Mouse (Mus musculus) hindbrain, embryonic 12.5 days (tissue): ENCODE measurements at regions not wholly inside any gene's neighbourhood (a gene's known extent, or its start where the extent isn't known, plus 50 kb on each side); places are given as distances from the start of the nearest gene placed in this dataset.

Experiments
- ATAC-seq: fragments of 200-750 bp; cut with Nextera tagmentation; 2 replicates; pipeline ENCODE4 v1.8.0; 2017; ENCODE audit warnings: moderate TSS enrichment; ENCODE audit not compliant: low FRiP score
- H3K27ac ChIP-seq: fragments of 300-500 bp; sonication (generic); 2 replicates; pipeline ENCODE4 v1.5.1; 2016; ENCODE audit warnings: mild to moderate bottlenecking
- H3K27me3 ChIP-seq: fragments of 300-500 bp; sonication (generic); 2 replicates; pipeline ENCODE4 v1.6.1; 2016; ENCODE audit warnings: mild to moderate bottlenecking
- H3K36me3 ChIP-seq: fragments of 300-500 bp; sonication (generic); 2 replicates; pipeline ENCODE4 v1.6.1; 2016; ENCODE audit warnings: mild to moderate bottlenecking
- H3K4me1 ChIP-seq: fragments of 300-500 bp; sonication (generic); 2 replicates; pipeline ENCODE4 v1.6.1; 2016
- H3K4me2 ChIP-seq: fragments of 300-500 bp; sonication (generic); replicated peaks from 2 replicates; pipeline ENCODE4 v1.6.1; 2016; ENCODE audit warnings: mild to moderate bottlenecking
- H3K4me3 ChIP-seq: fragments of 300-500 bp; sonication (generic); 2 replicates; pipeline ENCODE4 v1.5.1; 2016; ENCODE audit warnings: mild to moderate bottlenecking
- H3K9ac ChIP-seq: fragments of 300-500 bp; sonication (generic); 2 replicates; pipeline ENCODE4 v1.6.1; 2016; ENCODE audit warnings: mild to moderate bottlenecking, moderate library complexity
- H3K9me3 ChIP-seq: fragments of 300-500 bp; sonication (generic); replicated peaks from 2 replicates; pipeline ENCODE4 v1.6.1; 2016; ENCODE audit warnings: mild to moderate bottlenecking
- WGBS: fragments of 180-500 bp; shearing (Covaris S2); methylation state at CpG from one replicate; pipeline ENCODE4 v1.1.7; 2016; 5-methylcytosine and 5-hydroxymethylcytosine counted together

DNA sequence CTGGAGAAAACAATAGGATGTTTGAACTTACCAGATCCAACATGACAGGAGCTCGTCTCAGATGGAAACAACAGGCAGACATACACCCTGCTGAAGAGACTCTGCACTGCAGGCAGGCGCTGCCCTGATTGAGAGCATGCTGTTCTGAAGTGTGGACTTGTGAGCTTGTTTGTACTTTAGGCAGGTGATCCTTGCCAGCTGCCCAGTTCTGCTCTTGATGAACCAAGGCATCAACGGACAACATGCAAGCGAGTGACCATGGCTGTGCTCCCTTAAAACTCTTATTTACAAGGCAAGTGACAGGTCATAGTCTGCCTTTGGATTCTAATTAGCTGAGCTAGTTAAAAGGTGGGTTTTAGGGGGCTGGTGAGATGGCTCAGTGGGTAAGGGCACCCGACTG is 109.3 kb downstream of the Sall1 start:
- Histone ChIP-seq H3K27ac (no peak overlapping the region), H3K27me3 (no peaks in the 10 kb centered on the region), H3K4me3 (no peak overlapping the region), H3K4me1 (peaks cover 11% of the 10 kb centered on the region), H3K4me2 (no peak overlapping the region), H3K9ac (no peak overlapping the region), H3K36me3 (no peaks in the 10 kb centered on the region), H3K9me3 (no peaks in the 10 kb centered on the region)
- WGBS = 95% methylated on average over 5 of the region's 5 CpGs
- no peak for ATAC-seq

DNA sequence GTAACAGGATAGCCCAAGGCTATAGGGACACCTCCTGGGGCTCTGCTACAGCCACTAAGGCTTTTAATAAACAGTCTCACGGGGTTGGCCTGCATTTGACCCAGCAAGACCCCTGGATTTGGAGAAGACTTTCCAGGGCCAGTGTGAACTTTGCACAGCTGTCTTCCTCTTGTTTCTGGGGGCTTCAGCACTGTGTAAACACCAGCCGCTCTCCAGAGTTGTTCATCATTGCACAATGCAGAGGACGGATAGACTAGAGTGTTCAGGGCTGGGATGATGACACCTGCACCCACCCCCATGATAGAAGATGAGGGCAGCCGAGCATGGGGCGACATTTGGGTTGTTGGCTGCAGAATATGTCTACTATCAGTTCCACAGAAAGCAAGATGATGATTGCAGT is 112.9 kb downstream of the Sall1 start:
- Histone ChIP-seq H3K9ac (no peak overlapping the region), H3K36me3 (no peaks in the 10 kb centered on the region), H3K4me2 (no peak overlapping the region), H3K9me3 (no peaks in the 10 kb centered on the region), H3K27ac (no peak overlapping the region), H3K27me3 (no peaks in the 10 kb centered on the region), H3K4me3 (no peak overlapping the region), H3K4me1 (0 out of 2 replicates have a peak, but pooled peaks cover 3% of the 10 kb centered on the region)
- ATAC-seq = no peak
- WGBS = 75% methylated on average over 5 of the region's 5 CpGs

DNA sequence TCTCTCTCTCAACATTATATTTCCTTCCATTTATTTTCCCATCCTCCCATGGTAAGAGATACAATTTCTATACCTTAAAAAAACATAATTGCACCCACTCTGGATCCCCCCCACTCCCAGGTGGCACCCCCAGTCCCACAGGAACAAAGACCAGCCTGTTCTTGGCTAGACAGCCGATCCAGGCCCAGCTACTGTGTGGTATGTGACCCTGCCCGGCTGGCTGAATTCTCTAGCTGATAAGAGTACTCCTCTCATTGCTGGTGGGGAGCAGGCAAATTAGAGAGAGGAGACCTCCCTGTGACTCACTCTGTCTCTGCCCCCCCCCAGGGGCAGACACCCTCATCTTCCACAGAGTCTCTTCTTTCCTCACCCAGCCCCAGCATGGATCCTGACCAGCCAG is 113.6 kb downstream of the Sall1 start:
- no peaks in the 10 kb centered on the region for H3K36me3 ChIP-seq
- ATAC-seq = no peak
- H3K9ac ChIP-seq = no peak overlapping the region
- 54% methylated on average over 2 of the region's 2 CpGs for WGBS
- H3K27ac ChIP-seq = no peak overlapping the region
- no peaks in the 10 kb centered on the region for H3K9me3 ChIP-seq
- H3K4me3 ChIP-seq = no peak overlapping the region
- 0 out of 2 replicates have a peak, but pooled peaks cover 3% of the 10 kb centered on the region for H3K4me1 ChIP-seq
- H3K4me2 ChIP-seq = no peak overlapping the region
- peaks cover 3% of the 10 kb centered on the region; the same call in 1 of the 2 replicates for H3K27me3 ChIP-seq

DNA sequence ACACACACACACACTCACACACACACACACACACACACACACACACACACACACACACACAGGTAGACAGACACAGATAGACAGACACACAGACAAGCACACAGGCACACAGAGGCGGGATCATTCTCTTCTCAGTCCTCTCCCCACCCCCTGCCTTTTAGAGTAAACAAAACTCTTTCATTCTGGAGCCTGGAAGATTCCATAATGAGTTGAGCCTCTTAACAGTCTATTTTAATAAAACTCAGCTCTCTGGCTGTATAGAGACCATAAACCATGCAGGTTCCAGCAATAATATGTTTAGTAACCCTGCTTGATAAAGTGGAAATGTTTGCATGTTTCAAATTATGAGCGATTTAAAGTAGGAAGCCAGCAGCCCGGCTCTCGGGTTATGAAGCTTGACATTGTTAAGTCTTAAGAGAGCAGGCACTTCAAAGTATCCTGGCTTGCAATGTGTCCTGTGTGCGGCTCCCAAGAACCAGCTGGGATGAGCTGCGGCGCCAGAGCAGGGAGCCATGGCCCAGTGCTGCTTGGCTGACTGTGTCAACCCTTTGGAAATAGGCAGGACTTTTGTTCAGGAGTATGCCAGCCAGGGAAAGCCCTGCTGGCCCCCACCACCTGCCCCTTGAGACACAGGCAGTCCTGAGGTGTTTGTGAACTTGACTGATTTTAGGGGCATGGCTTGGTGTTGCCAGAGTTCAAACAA is 115.1 kb downstream of the Sall1 start:
- 61% methylated on average over 7 of the region's 7 CpGs for WGBS
- ATAC-seq = no peak
- H3K9ac ChIP-seq = no peak overlapping the region
- H3K36me3 ChIP-seq = no peaks in the 10 kb centered on the region
- peak overlapping the region; percentile 35; the same call in 1 of the 2 replicates for H3K27ac ChIP-seq
- no peak overlapping the region for H3K4me2 ChIP-seq
- H3K9me3 ChIP-seq = no peaks in the 10 kb centered on the region
- no peak overlapping the region for H3K4me3 ChIP-seq
- peaks cover 3% of the 10 kb centered on the region; the same call in 1 of the 2 replicates for H3K27me3 ChIP-seq
- H3K4me1 ChIP-seq = 0 out of 2 replicates have a peak, but pooled peaks cover 3% of the 10 kb centered on the region

DNA sequence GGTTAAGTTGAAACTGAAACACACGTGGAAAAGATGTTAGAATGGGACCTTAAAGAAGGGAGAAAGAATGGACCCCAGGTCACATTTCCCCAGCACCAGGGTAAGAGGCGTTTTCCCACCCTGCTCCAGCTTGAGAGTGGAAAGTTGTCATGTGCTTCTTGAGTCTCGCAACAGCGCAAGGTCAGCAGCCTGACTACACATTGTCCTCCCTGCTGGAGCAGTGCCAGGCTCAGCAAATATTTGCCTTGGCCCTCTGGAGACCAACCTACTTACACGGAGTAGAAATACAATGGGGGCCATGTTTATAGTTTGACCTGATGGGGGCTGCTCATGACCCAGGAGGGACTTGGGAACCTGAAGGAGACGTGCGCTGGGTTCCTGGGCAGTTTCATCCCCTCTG is 121.1 kb downstream of the Sall1 start:
- Histone ChIP-seq H3K4me3 (no peak overlapping the region), H3K4me2 (no peak overlapping the region), H3K27me3 (peaks cover 3% of the 10 kb centered on the region; the same call in 1 of the 2 replicates), H3K4me1 (peaks cover 6% of the 10 kb centered on the region; the same call in 1 of the 2 replicates), H3K9ac (no peak overlapping the region), H3K27ac (no peak overlapping the region), H3K36me3 (no peaks in the 10 kb centered on the region), H3K9me3 (no peaks in the 10 kb centered on the region)
- no peak for ATAC-seq
- 67% methylated on average over 7 of the region's 7 CpGs for WGBS

DNA sequence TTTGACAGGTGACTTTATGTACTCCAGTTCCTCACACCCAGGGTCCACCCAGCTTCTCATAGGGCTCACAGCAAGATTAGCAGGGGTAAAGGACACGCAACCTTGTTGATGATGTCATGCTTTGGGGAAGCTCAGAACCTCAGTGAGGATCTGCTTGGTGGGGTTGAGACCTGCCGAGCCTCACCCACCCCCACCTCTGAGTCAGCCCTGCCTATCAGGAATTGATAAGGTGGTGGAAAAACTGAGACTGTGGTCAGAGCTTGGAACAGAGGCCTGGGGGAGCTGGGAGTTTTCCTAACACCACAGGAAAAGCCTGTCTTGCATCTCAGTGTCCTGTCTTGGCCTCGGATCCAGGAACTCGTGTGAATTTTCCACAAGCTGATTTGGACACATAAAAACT is 122.0 kb downstream of the Sall1 start:
- no peaks in the 10 kb centered on the region for H3K9me3 ChIP-seq
- H3K27ac ChIP-seq = no peak overlapping the region
- H3K4me3 ChIP-seq = no peak overlapping the region
- H3K4me2 ChIP-seq = no peak overlapping the region
- H3K4me1 ChIP-seq = peaks cover 6% of the 10 kb centered on the region; the same call in 1 of the 2 replicates
- no peak for ATAC-seq
- H3K36me3 ChIP-seq = no peaks in the 10 kb centered on the region
- peaks cover 3% of the 10 kb centered on the region; the same call in 1 of the 2 replicates for H3K27me3 ChIP-seq
- 81% methylated on average over 4 of the region's 4 CpGs for WGBS
- H3K9ac ChIP-seq = no peak overlapping the region

DNA sequence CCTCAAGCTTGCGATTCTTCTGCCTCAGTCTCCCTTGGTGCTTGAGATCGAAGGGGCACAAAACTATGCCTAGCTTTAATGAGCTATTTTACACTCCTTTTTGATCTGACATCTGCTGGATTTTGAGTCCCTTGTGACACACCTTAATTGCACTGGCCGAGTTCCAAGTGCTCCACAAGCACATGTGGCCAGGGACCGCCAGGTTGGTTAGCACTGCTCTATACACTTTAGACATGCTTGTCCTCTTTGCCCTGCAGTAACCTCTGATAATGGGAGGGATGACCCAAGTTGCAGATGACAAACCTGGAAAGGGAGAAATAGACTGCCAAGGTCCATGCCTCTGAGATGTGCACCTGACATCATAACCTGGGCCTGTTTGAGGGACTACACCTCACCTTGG is 124.7 kb downstream of the Sall1 start:
- peaks cover 6% of the 10 kb centered on the region; the same call in 1 of the 2 replicates for H3K27me3 ChIP-seq
- H3K36me3 ChIP-seq = no peaks in the 10 kb centered on the region
- no peaks in the 10 kb centered on the region for H3K9me3 ChIP-seq
- no peak for ATAC-seq
- H3K9ac ChIP-seq = no peak overlapping the region
- 73% methylated on average over 4 of the region's 4 CpGs for WGBS
- no peak overlapping the region for H3K4me2 ChIP-seq
- H3K4me3 ChIP-seq = no peak overlapping the region
- H3K4me1 ChIP-seq = peaks cover 6% of the 10 kb centered on the region; the same call in 1 of the 2 replicates
- H3K27ac ChIP-seq = no peak overlapping the region

DNA sequence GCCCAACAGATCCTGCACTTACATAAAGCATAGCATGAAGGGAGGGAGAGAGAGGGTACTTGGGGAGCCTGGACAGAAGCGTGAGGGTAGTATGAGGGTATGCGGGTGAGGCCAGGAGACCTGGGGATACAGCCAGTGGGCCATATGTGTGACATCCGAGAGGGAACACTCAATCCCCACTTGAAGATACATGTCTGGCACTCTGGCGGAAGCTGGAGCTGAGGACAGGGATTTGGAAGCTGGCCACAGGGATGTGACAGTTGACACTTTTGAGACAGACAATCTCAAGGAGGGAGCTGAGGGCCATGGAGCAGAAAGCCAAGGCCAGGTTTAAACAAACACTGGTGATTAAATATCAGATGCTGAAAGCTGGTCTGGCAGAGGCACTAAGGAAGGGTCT is 127.9 kb downstream of the Sall1 start:
- H3K4me3 ChIP-seq = no peak overlapping the region
- H3K4me2 ChIP-seq = no peak overlapping the region
- H3K4me1 ChIP-seq = no peaks in the 10 kb centered on the region
- ATAC-seq = no peak
- no peak overlapping the region for H3K27ac ChIP-seq
- H3K9ac ChIP-seq = no peak overlapping the region
- H3K36me3 ChIP-seq = no peaks in the 10 kb centered on the region
- H3K27me3 ChIP-seq = peaks cover 6% of the 10 kb centered on the region; the same call in 1 of the 2 replicates
- H3K9me3 ChIP-seq = no peaks in the 10 kb centered on the region
- WGBS = 85% methylated on average over 4 of the region's 4 CpGs

DNA sequence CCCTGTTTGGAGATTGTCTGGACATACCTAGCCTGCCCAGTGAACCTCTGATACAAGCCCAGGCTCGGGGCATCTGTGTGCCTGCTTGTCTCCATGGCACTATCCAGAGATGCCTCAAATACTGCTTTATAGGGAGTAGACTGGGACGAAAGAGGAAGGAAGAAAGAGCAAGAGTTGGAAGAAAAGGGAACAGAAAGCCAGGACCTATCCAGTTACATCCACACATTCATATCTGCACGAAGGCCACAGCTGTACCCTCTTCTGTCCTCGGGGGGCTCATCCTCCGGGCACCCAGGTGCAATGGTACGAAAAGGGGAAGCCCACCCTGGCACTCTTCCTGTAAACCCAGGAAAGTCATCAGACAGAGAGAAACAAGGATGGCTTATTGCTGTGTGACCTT is 129.3 kb downstream of the Sall1 start:
- Histone ChIP-seq H3K9me3 (no peaks in the 10 kb centered on the region), H3K36me3 (no peaks in the 10 kb centered on the region), H3K27me3 (peaks cover 6% of the 10 kb centered on the region; the same call in 1 of the 2 replicates), H3K4me2 (no peak overlapping the region), H3K4me1 (no peaks in the 10 kb centered on the region), H3K27ac (no peak overlapping the region), H3K4me3 (no peak overlapping the region), H3K9ac (no peak overlapping the region)
- no peak for ATAC-seq
- 85% methylated on average over 6 of the region's 6 CpGs for WGBS

DNA sequence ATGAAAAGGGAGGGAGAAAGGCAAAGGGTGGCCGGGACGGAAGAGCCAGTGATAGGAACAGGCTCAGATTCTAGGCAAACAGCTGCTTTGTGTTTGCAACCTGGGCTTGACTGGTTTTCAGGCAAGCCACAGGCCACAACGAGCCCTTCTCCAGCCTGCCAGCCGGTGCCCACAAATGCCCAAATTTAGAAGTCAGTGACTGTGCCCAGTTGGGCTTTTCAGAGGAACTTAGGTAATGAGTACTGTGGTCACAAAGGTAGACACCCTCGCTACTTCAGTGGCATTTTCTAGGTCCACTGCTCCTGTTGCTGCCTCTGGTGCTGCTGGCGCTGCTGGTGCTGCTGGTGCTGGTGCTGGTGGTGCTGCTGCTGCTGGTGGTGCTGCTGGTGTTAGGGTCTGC is 129.8 kb downstream of the Sall1 start:
- Histone ChIP-seq H3K4me3 (no peak overlapping the region), H3K27ac (no peak overlapping the region), H3K4me2 (no peak overlapping the region), H3K9ac (no peak overlapping the region), H3K36me3 (no peaks in the 10 kb centered on the region), H3K4me1 (no peaks in the 10 kb centered on the region), H3K27me3 (peaks cover 6% of the 10 kb centered on the region; the same call in 1 of the 2 replicates), H3K9me3 (no peaks in the 10 kb centered on the region)
- no peak for ATAC-seq
- 80% methylated on average over 6 of the region's 6 CpGs for WGBS

DNA sequence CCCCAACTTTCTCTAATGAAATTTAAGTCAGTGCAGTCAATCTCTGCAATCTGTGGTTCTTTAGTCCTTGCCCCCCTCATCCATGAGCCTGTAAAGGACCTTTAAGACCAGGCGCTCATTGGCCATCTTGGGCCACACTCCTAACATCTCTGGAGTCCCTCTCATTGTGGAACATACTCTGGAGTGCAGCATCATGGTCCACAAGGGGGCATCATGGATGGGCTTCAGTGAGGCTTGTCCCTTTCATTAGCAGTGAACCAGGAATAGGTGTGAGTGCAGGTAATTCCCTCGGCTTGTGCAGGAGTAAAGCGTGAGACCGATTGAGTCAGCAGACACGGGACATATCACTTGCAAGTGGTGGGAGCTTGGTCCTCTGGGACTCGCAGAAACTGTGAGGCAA is 137.7 kb downstream of the Sall1 start:
- Histone ChIP-seq H3K9ac (no peak overlapping the region), H3K4me3 (no peak overlapping the region), H3K9me3 (no peaks in the 10 kb centered on the region), H3K4me1 (peaks cover 14% of the 10 kb centered on the region), H3K27me3 (no peaks in the 10 kb centered on the region), H3K27ac (no peak overlapping the region), H3K36me3 (no peaks in the 10 kb centered on the region), H3K4me2 (no peak overlapping the region)
- no peak for ATAC-seq
- WGBS = 83% methylated on average over 6 of the region's 6 CpGs

DNA sequence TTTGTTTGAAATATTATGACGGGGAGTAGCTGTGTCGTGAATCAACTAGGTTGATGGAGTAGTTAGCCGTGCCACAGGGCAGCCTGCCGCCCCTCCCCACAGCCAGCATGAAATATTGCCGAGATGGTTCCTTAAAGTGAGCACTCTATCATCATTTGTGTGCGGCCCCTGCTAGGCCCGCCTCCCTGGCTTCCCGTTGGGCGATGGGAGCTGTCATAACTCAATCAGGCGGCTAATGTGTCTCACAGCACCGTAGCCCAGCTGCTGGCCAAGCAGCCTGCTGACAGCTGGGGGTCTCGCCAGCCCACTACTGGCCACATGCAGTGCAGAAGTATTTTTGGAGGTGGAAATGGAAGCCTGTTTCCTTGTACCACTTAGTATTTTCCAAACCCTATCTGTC is 140.9 kb downstream of the Sall1 start:
- no peaks in the 10 kb centered on the region for H3K9me3 ChIP-seq
- no peak overlapping the region for H3K27ac ChIP-seq
- H3K4me3 ChIP-seq = no peak overlapping the region
- H3K36me3 ChIP-seq = no peaks in the 10 kb centered on the region
- peaks cover 14% of the 10 kb centered on the region for H3K4me1 ChIP-seq
- whole genome bisulfite sequencing = 52% methylated on average over 12 of the region's 12 CpGs
- no peaks in the 10 kb centered on the region for H3K27me3 ChIP-seq
- ATAC-seq = peak; percentile 60; the same call in 1 of the 2 replicates
- H3K9ac ChIP-seq = no peak overlapping the region
- H3K4me2 ChIP-seq = 0 out of 2 replicates have a peak overlapping the region, but pooled peaks have one; percentile 6
